Mouse (Mus musculus): Measurements from ENCODE around the gene Rer1.

- no peak for TF ChIP-seq CTCF (IDR thresholded peaks at IDR 0.05; ENCODE audit: borderline replicate concordance, extremely low read depth, insufficient read depth, insufficient read length)
- TF ChIP-seq POLR2A (IDR thresholded peaks at IDR 0.05; ENCODE audit: borderline replicate concordance, extremely low read depth, insufficient read depth, insufficient read length, poor library complexity, severe bottlenecking), result no peak
Observed at GRCm38 (mm10) chr4:155034787-155035186, 51.4 kb downstream of the Rer1 start.

All from brain, embryonic 14.5 days (tissue).